8 mouse cellular contexts compared by ENCODE assay signal in the genomic region with DNA sequence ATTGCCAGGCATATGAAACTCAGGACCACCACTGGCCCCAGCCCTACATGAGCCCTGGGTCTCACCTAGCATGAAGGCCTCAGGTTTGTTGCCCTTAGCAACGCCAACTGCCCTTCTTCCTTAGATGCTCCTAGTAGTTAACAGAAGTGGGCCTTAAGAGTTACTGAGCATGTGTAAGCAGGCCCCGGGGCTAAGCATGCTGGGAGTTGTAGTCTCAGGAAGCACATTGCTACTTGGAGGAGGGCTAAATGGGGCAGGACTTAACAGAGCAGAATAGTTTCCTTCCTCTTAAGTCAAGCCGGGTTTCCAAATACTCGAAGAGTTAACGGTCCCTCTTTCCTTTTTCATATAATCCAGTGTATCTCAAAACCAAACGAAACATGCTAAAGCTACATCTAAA. TPM values are rescaled to one million over a fixed set of nuclear protein-coding genes. Genes with fewer than 3 reads are reported as not detected.
DNase-seq lines count a peak whose midpoint lies in the region; ATAC-seq lines count a peak whose summit lies in the region.

No protein-coding gene starts in this region.

- 0 out of 2 replicates have a peak overlapping the region, but pooled peaks have one; percentile 99 for H3K9ac ChIP-seq in heart, embryonic 16.5 days (ENCODE audit: low read length)
- H3K9ac ChIP-seq in lung, embryonic 16.5 days (ENCODE audit: low read length) = no peak overlapping the region

- 77% methylated on average over 6 of the region's 6 CpGs for WGBS in embryonic facial prominence, embryonic 10.5 days
- WGBS in heart, embryonic 16.5 days = 47% methylated on average over 6 of the region's 6 CpGs
- 32% methylated on average over 6 of the region's 6 CpGs for WGBS in lung, embryonic 16.5 days

- no peaks in the 10 kb centered on the region for H3K27me3 ChIP-seq in embryonic facial prominence, embryonic 10.5 days (replicated peaks; ENCODE audit: low read depth, poor library complexity, severe bottlenecking)
- no peaks in the 10 kb centered on the region for H3K27me3 ChIP-seq in heart, embryonic 16.5 days (ENCODE audit: control insufficient read depth, insufficient read depth, low read length)
- no peaks in the 10 kb centered on the region for H3K27me3 ChIP-seq in lung, embryonic 16.5 days (ENCODE audit: control insufficient read depth, insufficient read depth, low read depth, low read length)

- peak; percentile 23 for DNase-seq in urinary bladder, adult 2 months (ENCODE audit: low spot score)
- no peak for DNase-seq in urinary bladder, postnatal 10 days (ENCODE audit: low spot score)
- DNase-seq in embryonic facial prominence, embryonic 10.5 days (ENCODE audit: low spot score) = peak; percentile 29
- peak; percentile 67 to 80 for DNase-seq in kidney, postnatal 25 days
- DNase-seq in right cerebral cortex, postnatal 25 days = peak; percentile 48
- no peak for DNase-seq in MN1 (ENCODE audit: low spot score)

- H3K36me3 ChIP-seq in embryonic facial prominence, embryonic 10.5 days (replicated peaks) = peaks cover 60% of the 10 kb centered on the region
- H3K36me3 ChIP-seq in heart, embryonic 16.5 days (ENCODE audit: control insufficient read depth, insufficient read depth) = peaks cover 42% of the 10 kb centered on the region
- peaks cover 43% of the 10 kb centered on the region for H3K36me3 ChIP-seq in lung, embryonic 16.5 days (ENCODE audit: control insufficient read depth, insufficient read depth, low read length)

- H3K9me3 ChIP-seq in embryonic facial prominence, embryonic 10.5 days = no peaks in the 10 kb centered on the region
- no peaks in the 10 kb centered on the region for H3K9me3 ChIP-seq in heart, embryonic 16.5 days (replicated peaks; ENCODE audit: control insufficient read depth, low read length)
- no peaks in the 10 kb centered on the region for H3K9me3 ChIP-seq in lung, embryonic 16.5 days (ENCODE audit: control insufficient read depth, low read length)

- no peak overlapping the region for H3K27ac ChIP-seq in embryonic facial prominence, embryonic 10.5 days (replicated peaks)
- H3K27ac ChIP-seq in heart, embryonic 16.5 days (ENCODE audit: low read length) = peak overlapping the region; percentile 98; the same call in 1 of the 2 replicates
- peak overlapping the region; percentile 38 for H3K27ac ChIP-seq in lung, embryonic 16.5 days (ENCODE audit: low read length)

- no peak for ATAC-seq in heart, embryonic 16.5 days (replicated peaks; ENCODE audit: extremely low read depth, insufficient read depth, low FRiP score)
- ATAC-seq in lung, embryonic 16.5 days (ENCODE audit: low read depth) = 0 out of 2 replicates have a peak, but pooled peaks have one; percentile 27

- H3K4me3 ChIP-seq in embryonic facial prominence, embryonic 10.5 days = peak overlapping the region; percentile 84
- H3K4me3 ChIP-seq in heart, embryonic 16.5 days (ENCODE audit: low read length) = peak overlapping the region; percentile 89
- peak overlapping the region; percentile 71; the same call in 1 of the 2 replicates for H3K4me3 ChIP-seq in lung, embryonic 16.5 days (ENCODE audit: low read length)

- H3K4me1 ChIP-seq in embryonic facial prominence, embryonic 10.5 days = peaks cover 33% of the 10 kb centered on the region
- H3K4me1 ChIP-seq in heart, embryonic 16.5 days (ENCODE audit: control insufficient read depth, insufficient read depth, low read length) = peaks cover 31% of the 10 kb centered on the region
- peaks cover 31% of the 10 kb centered on the region for H3K4me1 ChIP-seq in lung, embryonic 16.5 days (replicated peaks; ENCODE audit: control insufficient read depth, insufficient read depth, low read length)

- H3K4me2 ChIP-seq in heart, embryonic 16.5 days (ENCODE audit: low read depth, low read length) = peak overlapping the region; percentile 99
- peak overlapping the region; percentile 93 for H3K4me2 ChIP-seq in lung, embryonic 16.5 days (ENCODE audit: low read depth, low read length)

RNA-seq across cellular contexts. Expression of a gene that starts 3.7 kb away (rescaled TPM):
- 25.7 and 39.0 TPM in 2 replicates for polyA plus RNA-seq in urinary bladder, adult 2 months (2012; rRNA removed)
- polyA plus RNA-seq in embryonic facial prominence, embryonic 10.5 days (2016; fragmentation: Nextera tagmentation; extraction: Ambion mirVana) = 12.1 and 12.7 TPM in 2 replicates
- polyA plus RNA-seq in heart, embryonic 16.5 days (2015; fragmentation: Nextera tagmentation; extraction: Ambion mirVana) = 8.5 and 8.6 TPM in 2 replicates
- 11.9 and 12.7 TPM in 2 replicates for polyA plus RNA-seq in lung, embryonic 16.5 days (2015; fragmentation: Nextera tagmentation; extraction: Ambion mirVana)

RNA-seq across cellular contexts. Expression of a gene that starts 27.0 kb away (rescaled TPM):
- polyA plus RNA-seq in urinary bladder, adult 2 months (2012; rRNA removed) = 10.2 and 12.4 TPM in 2 replicates
- polyA plus RNA-seq in embryonic facial prominence, embryonic 10.5 days (2016; fragmentation: Nextera tagmentation; extraction: Ambion mirVana) = 29.2 and 29.5 TPM in 2 replicates
- polyA plus RNA-seq in heart, embryonic 16.5 days (2015; fragmentation: Nextera tagmentation; extraction: Ambion mirVana) = 5.6 and 7.3 TPM in 2 replicates
- polyA plus RNA-seq in lung, embryonic 16.5 days (2015; fragmentation: Nextera tagmentation; extraction: Ambion mirVana) = 9.4 and 12.1 TPM in 2 replicates

RNA-seq across cellular contexts. Expression of a gene that starts 31.0 kb away (rescaled TPM):
- 1.7 and 1.9 TPM in 2 replicates for polyA plus RNA-seq in urinary bladder, adult 2 months (2012; rRNA removed)
- 0.31 and 0.34 TPM in 2 replicates for polyA plus RNA-seq in embryonic facial prominence, embryonic 10.5 days (2016; fragmentation: Nextera tagmentation; extraction: Ambion mirVana)
- 2.0 and 2.5 TPM in 2 replicates for polyA plus RNA-seq in heart, embryonic 16.5 days (2015; fragmentation: Nextera tagmentation; extraction: Ambion mirVana)
- 1.4 and 2.4 TPM in 2 replicates for polyA plus RNA-seq in lung, embryonic 16.5 days (2015; fragmentation: Nextera tagmentation; extraction: Ambion mirVana)

RNA-seq across cellular contexts. Expression of a gene that starts 36.0 kb away (rescaled TPM):
- 83.1 and 89.5 TPM in 2 replicates for polyA plus RNA-seq in urinary bladder, adult 2 months (2012; rRNA removed)
- polyA plus RNA-seq in embryonic facial prominence, embryonic 10.5 days (2016; fragmentation: Nextera tagmentation; extraction: Ambion mirVana) = 83.5 and 85.3 TPM in 2 replicates
- 111 and 112 TPM in 2 replicates for polyA plus RNA-seq in heart, embryonic 16.5 days (2015; fragmentation: Nextera tagmentation; extraction: Ambion mirVana)
- polyA plus RNA-seq in lung, embryonic 16.5 days (2015; fragmentation: Nextera tagmentation; extraction: Ambion mirVana) = 106 TPM in 2 replicates

RNA-seq across cellular contexts. Expression of a gene that starts 50.7 kb away (rescaled TPM):
- 32.8 and 43.4 TPM in 2 replicates for polyA plus RNA-seq in urinary bladder, adult 2 months (2012; rRNA removed)
- polyA plus RNA-seq in embryonic facial prominence, embryonic 10.5 days (2016; fragmentation: Nextera tagmentation; extraction: Ambion mirVana) = 23.4 and 26.9 TPM in 2 replicates
- polyA plus RNA-seq in heart, embryonic 16.5 days (2015; fragmentation: Nextera tagmentation; extraction: Ambion mirVana) = 13.3 and 13.9 TPM in 2 replicates
- 15.7 and 17.3 TPM in 2 replicates for polyA plus RNA-seq in lung, embryonic 16.5 days (2015; fragmentation: Nextera tagmentation; extraction: Ambion mirVana)

Comparison
In these comparisons a context has a peak if more than half of its experiments do, and no peak if none do; other contexts are left out.
1. DNase-seq: peak in urinary bladder, adult 2 months (single experiment), embryonic facial prominence, embryonic 10.5 days (single experiment), kidney, postnatal 25 days (2 of 2) and right cerebral cortex, postnatal 25 days (single experiment); none in urinary bladder, postnatal 10 days (single experiment) and MN1 (single experiment).
2. Peak in every context shown above with its lines, with median percentiles within 50 percentile points of each other: H3K4me3 ChIP-seq.